Mouse (Mus musculus) lung, postnatal 0 days (tissue): Measurements from ENCODE around the gene Fut8. TPM values are rescaled to one million over a fixed set of nuclear protein-coding genes. Genes with fewer than 3 reads are reported as not detected.

ENCODE experiments used
- ATAC-seq: fragments of 200-750 bp; cut with Nextera tagmentation; 2 replicates; pipeline ENCODE4 v1.8.0; 2017; ENCODE audit warnings: moderate library complexity
- DNase-seq: peaks from one replicate; pipeline ENCODE4 v3.0.0-alpha.2; 2016; ENCODE audit warnings: low spot score
- H3K27ac ChIP-seq: fragments of 300-500 bp; sonication (generic); 2 replicates; pipeline ENCODE4 v1.5.1; 2014; ENCODE audit warnings: antibody characterized with exemption, mild to moderate bottlenecking, low read length, mixed read lengths
- H3K27me3 ChIP-seq: fragments of 300-500 bp; sonication (generic); replicated peaks from 2 replicates; pipeline ENCODE4 v1.6.1; 2014; ENCODE audit warnings: low read length, mixed read lengths; ENCODE audit not compliant: insufficient read depth
- H3K36me3 ChIP-seq: fragments of 300-500 bp; sonication (generic); 2 replicates; pipeline ENCODE4 v1.6.1; 2014; ENCODE audit warnings: low read length, mixed read lengths; ENCODE audit not compliant: insufficient read depth
- H3K4me1 ChIP-seq: fragments of 300-500 bp; sonication (generic); 2 replicates; pipeline ENCODE4 v1.6.1; 2014; ENCODE audit warnings: antibody characterized with exemption, low read depth, low read length, mixed read lengths; ENCODE audit not compliant: insufficient read depth
- H3K4me2 ChIP-seq: fragments of 300-500 bp; sonication (generic); replicated peaks from 2 replicates; pipeline ENCODE4 v1.6.1; 2014; ENCODE audit warnings: low read depth, mild to moderate bottlenecking, low read length, moderate library complexity, mixed read lengths
- H3K4me3 ChIP-seq: fragments of 300-500 bp; sonication (generic); 2 replicates; pipeline ENCODE4 v1.5.1; 2014; ENCODE audit warnings: low read depth, low read length
- H3K9ac ChIP-seq: fragments of 300-500 bp; sonication (generic); replicated peaks from 2 replicates; pipeline ENCODE4 v1.6.1; 2014; ENCODE audit warnings: low read depth, mild to moderate bottlenecking
- H3K9me3 ChIP-seq: fragments of 300-500 bp; sonication (generic); 2 replicates; pipeline ENCODE4 v1.6.1; 2016; ENCODE audit warnings: low read length, mixed read lengths
- CTCF ChIP-seq: IDR thresholded peaks from 2 replicates; pipeline ENCODE4 v1.5.1; 2016; ENCODE audit warnings: antibody characterized with exemption, mild to moderate bottlenecking
- EP300 ChIP-seq: IDR thresholded peaks from 2 replicates; pipeline ENCODE4 v1.6.1; 2016; ENCODE audit warnings: antibody characterized with exemption, mild to moderate bottlenecking, control low read depth
- WGBS: fragments of 180-500 bp; shearing (Covaris S2); extraction: QIAGEN DNeasy Blood & Tissue Kit; methylation state at CpG from one replicate; pipeline ENCODE4 v1.1.7; 2014; 5-methylcytosine and 5-hydroxymethylcytosine counted together
- polyA plus RNA-seq: library from polyadenylated mRNA; unstranded; fragments of >200 nt; fragmentation: Nextera tagmentation; extraction: Ambion mirVana; gene quantifications from 2 replicates; pipeline ENCODE4 v1.2.1, GENCODE M21; 2015

Gene Fut8
- polyA plus RNA-seq, 1 experiment from 2014 or later, result 31.4 TPM

DNA sequence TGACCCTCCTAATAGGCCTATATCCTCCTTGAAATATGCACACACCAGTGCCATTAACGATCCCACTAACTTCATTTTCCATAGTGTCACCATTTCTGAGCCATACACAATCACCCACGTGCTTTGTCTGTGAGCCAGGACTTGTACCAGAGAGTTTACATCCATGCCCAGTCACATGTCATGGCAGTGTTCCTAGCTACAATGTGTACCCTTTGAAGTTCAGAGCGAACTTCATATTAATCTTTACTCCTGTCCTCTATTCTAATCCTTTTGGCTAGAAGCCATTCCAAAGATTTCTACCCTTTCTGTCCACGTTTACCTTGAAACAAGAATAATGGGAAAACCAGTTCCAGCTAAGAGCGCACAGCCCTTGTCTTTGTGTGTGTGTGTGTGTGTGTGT lies 31.1 kb upstream of the Fut8 start:
- Histone ChIP-seq H3K4me1 (no peaks in the 10 kb centered on the region), H3K9ac (no peak overlapping the region), H3K9me3 (no peaks in the 10 kb centered on the region), H3K27ac (no peak overlapping the region), H3K4me3 (no peak overlapping the region), H3K27me3 (no peaks in the 10 kb centered on the region), H3K36me3 (no peaks in the 10 kb centered on the region), H3K4me2 (no peak overlapping the region)
- ATAC-seq, result no peak
- 69% methylated on average over 5 of the region's 5 CpGs for WGBS
- TF ChIP-seq EP300 (no peak), CTCF (no peak)
- no peak for DNase-seq

- ATAC-seq (no peak), DNase-seq (no peak)
- Histone ChIP-seq H3K27me3 (no peaks in the 10 kb centered on the region), H3K9ac (no peak overlapping the region), H3K9me3 (no peaks in the 10 kb centered on the region), H3K4me1 (no peaks in the 10 kb centered on the region), H3K36me3 (no peaks in the 10 kb centered on the region), H3K4me2 (no peak overlapping the region), H3K27ac (no peak overlapping the region), H3K4me3 (no peak overlapping the region)
- 85% methylated on average over 2 of the region's 2 CpGs for WGBS
- TF ChIP-seq EP300 (no peak), CTCF (no peak)
Measured at GRCm38 (mm10) chr12:77208056-77208455, 29.9 kb upstream of the Fut8 start.

DNA sequence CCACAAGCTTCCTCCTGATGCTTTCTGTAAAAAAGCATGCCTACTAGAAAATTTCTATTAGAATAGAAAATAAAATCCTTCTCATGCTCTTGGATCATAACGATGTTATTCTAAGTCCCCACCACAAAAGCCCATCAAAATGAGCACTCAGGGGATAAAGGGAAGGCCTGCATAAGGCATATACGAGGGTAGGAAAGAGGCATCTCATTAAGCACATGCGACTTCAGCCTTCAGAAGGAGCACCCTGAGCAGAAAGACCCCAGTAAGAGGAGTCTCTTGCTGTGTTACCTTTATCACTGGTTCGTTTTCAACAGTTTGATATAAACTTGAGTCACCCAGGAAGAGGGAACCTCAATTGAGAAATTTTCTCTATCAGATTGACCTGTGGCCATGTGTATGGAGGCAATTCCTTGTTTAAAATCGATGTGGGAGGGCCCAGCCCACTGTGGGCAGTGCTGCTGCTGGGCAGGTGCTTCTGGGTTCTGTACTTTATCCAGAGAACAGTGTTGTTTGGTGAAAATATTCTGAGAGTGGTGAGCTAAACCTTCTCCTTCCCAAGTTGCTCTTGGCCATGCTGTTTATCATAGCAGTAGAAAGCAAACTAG lies 29.2 kb upstream of the Fut8 start:
- Histone ChIP-seq H3K4me2 (no peak overlapping the region), H3K9me3 (no peaks in the 10 kb centered on the region), H3K27ac (no peak overlapping the region), H3K36me3 (no peaks in the 10 kb centered on the region), H3K9ac (no peak overlapping the region), H3K4me3 (no peak overlapping the region), H3K4me1 (no peaks in the 10 kb centered on the region), H3K27me3 (no peaks in the 10 kb centered on the region)
- ATAC-seq, result no peak
- DNase-seq, result no peak
- WGBS, result 69% methylated on average over 5 of the region's 5 CpGs
- no peak for TF ChIP-seq CTCF
- no peak for TF ChIP-seq EP300

DNA sequence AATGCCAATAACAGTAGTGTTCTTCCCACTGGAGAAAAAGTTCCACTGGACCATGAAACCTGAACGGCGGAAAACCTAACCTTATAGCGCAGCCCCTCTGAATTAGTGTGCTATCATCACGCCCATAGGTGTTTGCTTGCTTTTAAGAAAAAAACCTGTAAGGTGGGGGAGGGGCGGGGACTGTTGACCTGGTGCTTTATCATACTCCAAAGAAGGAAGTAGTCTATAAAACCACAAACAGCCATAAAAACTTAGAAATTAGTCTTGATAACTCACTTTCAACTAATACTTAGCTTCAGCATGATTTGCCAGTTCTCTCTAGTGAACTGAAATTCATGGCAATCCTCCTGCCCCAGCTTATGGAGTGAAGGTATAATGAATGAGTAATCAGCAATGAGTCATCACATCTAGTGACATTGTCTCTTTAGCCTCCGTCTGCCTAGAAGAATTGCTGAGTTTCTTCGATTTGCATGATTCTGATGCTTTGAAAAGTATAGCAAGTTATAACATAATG lies 26.2 kb upstream of the Fut8 start:
- Histone ChIP-seq H3K9ac (no peak overlapping the region), H3K4me2 (no peak overlapping the region), H3K4me1 (no peaks in the 10 kb centered on the region), H3K27ac (no peak overlapping the region), H3K36me3 (no peaks in the 10 kb centered on the region), H3K9me3 (no peaks in the 10 kb centered on the region), H3K27me3 (no peaks in the 10 kb centered on the region), H3K4me3 (no peak overlapping the region)
- no peak for ATAC-seq
- no peak for TF ChIP-seq CTCF
- DNase-seq, result no peak
- 80% methylated on average over 7 of the region's 7 CpGs for WGBS

DNA sequence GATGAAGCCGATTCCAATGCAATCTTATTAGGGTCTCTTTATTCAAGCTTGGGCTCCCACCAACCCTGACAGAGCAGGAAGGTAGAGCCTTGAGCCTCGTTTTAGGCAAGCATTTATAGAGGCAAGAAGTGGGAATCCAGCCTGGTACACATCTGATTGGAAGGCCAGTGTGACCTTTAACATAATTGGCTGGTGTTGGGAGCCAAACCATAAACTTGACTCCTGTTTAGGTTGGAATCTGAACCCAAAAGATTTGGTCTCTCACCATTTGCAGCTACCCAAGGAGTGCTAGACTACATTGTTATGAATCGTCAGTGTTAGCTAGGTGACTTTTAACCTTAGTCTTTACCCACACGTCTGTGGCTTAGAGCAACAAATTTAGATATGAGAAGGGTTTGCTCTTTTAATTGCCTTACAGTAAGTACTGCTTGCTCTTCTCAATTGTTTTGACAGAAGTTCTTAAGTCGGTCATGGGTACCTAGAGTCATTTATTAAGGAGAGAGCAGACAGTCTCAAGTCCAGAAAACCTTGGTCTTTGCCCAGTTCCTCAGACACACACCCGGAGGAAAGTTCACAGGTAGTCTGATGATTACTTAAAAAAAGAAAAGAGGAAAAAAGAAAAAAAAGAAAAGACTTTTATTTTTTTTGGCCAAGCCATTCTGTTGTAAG lies 23.9 kb upstream of the Fut8 start:
- H3K4me3 ChIP-seq, result no peak overlapping the region
- no peaks in the 10 kb centered on the region for H3K4me1 ChIP-seq
- H3K4me2 ChIP-seq, result no peak overlapping the region
- no peak for DNase-seq
- H3K27ac ChIP-seq, result no peak overlapping the region
- ATAC-seq, result no peak
- H3K27me3 ChIP-seq, result no peaks in the 10 kb centered on the region
- WGBS, result 59% methylated on average over 6 of the region's 6 CpGs
- no peaks in the 10 kb centered on the region for H3K9me3 ChIP-seq
- H3K36me3 ChIP-seq, result no peaks in the 10 kb centered on the region
- H3K9ac ChIP-seq, result no peak overlapping the region
- TF ChIP-seq EP300 (no peak), CTCF (no peak)

GRCm38 (mm10) chr12:77214565-77214909 lies 23.4 kb upstream of the Fut8 start:
- 90% methylated on average over 3 of the region's 3 CpGs for WGBS
- no peaks in the 10 kb centered on the region for H3K27me3 ChIP-seq
- H3K9ac ChIP-seq, result no peak overlapping the region
- H3K27ac ChIP-seq, result no peak overlapping the region
- H3K36me3 ChIP-seq, result no peaks in the 10 kb centered on the region
- DNase-seq (no peak), ATAC-seq (no peak)
- no peak for TF ChIP-seq CTCF
- no peak overlapping the region for H3K4me3 ChIP-seq
- H3K4me2 ChIP-seq, result no peak overlapping the region
- no peaks in the 10 kb centered on the region for H3K9me3 ChIP-seq
- no peaks in the 10 kb centered on the region for H3K4me1 ChIP-seq
